Mouse (Mus musculus): ENCODE measurements around the gene Fcf1.
A peak's percentile ranks its signal among the peaks of the same experiment; 100 is the strongest.

Gene Fcf1

DNA sequence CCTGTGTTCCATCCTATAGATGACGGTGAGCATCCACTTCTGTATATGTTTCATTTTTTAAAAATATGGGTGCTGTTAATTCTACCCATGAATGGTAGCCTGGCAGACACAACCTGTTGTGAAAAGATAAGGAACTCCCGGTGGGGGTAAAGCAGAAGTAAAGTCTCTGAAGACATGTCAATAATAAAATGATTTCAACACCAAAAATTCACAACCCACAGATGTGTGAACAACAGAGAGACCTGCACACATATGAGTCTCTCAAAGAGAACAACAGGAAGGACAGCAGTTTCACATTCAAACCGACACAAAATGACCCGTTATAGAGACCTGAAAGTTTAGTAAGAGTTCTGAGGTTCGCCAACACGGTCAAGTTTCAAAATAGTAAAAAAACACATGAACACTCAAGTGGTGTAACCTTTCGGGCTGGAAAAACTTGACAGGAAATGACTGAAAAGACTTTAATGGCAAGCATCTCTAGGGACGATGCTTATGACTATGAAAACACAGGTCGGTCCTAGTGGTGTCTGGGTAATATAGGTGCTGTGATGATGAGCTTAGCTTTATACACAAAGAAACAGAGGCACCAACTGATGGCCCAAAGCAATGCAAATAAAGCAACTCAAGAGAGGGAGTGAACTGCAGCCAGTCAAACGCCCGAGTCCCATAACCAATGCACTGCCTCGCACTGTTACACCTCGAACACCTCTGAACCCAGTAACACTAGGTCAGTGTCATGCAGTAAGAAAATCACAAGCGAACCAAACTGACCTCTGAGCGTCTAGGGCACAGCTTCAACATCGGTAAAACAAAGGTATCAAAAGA is 1.7 kb upstream of the Fcf1 start:
- no peak for DNase-seq (ENCODE audit: low spot score in 2 of 2)

DNA sequence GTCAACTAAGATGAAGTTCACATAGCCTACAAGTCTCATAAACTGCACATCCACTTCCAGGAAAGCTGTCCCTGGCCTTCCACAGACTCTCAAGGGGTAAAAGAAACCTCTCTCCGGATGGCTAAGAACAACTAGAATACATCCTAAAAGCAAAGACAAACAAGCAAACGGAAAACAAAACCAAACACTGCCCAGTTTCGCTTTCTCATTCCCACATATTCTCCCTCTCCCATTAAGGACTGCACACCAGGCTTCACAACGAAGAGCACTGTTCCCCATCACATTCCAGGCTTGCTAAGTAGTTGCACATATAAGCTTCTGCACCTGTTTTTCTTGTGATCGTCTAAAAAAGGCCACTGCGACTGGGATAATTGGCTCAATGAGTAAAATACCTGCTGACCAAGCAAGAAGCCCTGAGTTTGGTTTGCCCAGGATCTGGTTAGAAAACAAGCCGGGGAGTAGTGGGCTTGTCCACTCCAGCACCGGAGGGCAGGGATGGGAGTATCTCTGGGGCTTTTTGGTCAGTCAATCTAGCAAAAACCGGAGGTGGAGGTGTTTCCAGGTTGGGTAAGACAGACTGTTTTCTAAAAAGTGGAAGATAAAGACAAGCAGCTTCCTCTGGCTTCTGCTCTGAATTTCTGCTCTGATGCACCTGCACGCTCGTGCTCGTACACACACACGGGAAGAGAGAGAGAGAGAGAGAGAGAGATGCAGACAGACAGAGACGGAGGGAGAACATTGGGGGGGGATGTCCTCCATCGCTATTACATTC is 855 bp upstream of the Fcf1 start:
- no peak for DNase-seq (ENCODE audit: low spot score in 2 of 2)

DNA sequence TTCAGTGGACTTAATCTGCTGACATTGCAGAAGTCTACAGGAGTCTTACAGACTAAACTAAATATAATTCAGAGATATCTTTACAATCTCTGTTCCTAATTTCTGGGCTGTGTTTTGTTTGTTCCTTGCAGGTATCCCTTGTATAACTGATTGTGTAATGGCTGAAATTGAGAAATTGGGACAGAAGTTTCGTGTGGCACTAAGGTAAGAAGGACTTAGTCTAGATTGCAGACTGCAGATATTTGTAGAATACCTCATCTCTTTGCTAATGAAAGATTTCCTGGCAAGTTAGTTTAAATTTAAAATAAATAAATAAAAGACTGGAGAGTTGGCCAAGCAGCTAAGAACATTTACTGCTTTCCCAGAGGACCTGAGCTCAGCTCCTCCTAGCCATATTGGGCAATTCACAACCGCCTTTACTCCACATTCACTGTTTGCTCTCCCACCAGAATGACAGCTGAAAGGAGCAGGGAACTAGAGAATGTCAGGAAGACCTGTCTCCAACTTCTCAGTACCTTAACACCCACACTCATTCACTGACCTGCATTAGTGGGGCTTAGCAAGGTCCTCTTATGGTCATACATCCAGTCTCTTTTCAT is 8.7 kb downstream of the Fcf1 start:
- no peak for DNase-seq (ENCODE audit: low spot score in 2 of 2)

DNA sequence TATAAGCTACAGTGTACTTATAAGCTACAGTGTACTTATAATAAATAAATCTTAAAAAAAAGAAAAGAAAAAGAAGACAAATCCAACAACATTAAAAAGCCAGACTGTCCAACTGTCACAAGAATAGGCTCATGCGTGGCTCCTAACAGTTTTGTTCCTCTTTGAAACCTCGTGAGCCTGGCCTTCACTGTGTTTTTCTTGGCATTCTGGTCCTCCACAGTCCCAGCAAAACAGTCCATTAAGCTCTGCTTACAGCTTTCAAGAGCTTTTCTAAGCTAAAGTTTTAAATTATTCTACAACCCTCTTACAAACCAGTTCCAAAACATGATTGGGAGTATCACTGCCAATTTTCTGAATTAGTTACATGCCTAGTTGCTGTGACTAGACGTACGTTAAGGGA is 18.8 kb downstream of the Fcf1 start:
- DNase-seq (ENCODE audit: low spot score in 2 of 2): no peak

DNA sequence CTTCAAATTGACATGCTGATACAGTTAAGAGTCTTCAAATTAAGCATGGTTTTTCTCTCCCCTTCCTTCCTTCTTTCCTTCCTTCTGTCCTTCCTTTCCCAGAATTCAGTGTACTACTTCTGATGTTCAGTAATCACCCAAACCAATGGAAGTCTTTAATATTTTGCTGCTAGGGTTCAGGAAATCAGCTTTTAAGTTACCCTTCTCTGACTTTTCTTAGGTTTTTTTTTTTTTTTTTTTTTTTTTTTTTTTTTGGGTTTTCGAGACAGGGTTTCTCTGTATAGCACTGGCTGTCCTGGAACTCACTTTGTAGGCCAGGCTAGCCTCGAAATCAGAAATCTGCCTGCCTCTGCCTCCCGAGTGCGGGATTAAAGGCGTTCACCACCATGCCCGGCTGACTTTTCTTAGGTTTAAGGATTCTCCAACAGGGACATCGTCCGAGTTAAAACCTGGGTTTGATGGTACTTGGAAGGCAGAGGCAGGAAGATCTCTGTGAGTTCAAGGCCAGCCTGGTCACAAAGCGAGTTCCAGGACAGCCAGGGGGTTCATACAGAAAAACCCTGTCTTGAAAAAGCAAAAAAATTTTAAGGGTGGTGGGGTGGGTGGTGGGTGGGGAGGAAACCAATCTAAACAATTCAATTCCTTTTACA is 24.5 kb downstream of the Fcf1 start:
- no peak for DNase-seq (ENCODE audit: low spot score in 2 of 2)

DNA sequence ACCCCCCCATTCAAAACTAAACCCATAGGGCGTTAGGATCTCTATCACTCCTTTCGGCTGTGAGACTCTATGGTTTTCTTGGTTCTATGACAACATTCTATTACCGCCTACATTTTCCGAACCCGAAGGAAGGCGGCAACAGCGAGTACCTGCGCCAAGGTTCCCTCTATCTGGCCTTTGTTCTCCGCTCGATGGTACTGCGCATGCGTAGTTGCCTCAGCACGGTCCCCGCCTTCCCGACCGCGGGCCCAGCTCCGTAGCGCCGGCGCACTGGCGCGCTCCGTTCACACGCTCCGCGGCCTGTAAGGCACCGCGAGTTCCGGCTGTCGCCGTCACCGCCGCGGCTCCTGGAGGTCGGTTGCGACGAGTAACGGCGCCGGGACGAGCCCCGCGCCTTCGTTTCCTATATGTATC is 25.4 kb downstream of the Fcf1 start, which contains the start of gene Ylpm1:
TSS of gene Ylpm1 (plus strand) at position 239 of the 414 bp plus-strand sequence.
- DNase-seq (ENCODE audit: low spot score in 2 of 2): peak; percentile 95 to 96

DNA sequence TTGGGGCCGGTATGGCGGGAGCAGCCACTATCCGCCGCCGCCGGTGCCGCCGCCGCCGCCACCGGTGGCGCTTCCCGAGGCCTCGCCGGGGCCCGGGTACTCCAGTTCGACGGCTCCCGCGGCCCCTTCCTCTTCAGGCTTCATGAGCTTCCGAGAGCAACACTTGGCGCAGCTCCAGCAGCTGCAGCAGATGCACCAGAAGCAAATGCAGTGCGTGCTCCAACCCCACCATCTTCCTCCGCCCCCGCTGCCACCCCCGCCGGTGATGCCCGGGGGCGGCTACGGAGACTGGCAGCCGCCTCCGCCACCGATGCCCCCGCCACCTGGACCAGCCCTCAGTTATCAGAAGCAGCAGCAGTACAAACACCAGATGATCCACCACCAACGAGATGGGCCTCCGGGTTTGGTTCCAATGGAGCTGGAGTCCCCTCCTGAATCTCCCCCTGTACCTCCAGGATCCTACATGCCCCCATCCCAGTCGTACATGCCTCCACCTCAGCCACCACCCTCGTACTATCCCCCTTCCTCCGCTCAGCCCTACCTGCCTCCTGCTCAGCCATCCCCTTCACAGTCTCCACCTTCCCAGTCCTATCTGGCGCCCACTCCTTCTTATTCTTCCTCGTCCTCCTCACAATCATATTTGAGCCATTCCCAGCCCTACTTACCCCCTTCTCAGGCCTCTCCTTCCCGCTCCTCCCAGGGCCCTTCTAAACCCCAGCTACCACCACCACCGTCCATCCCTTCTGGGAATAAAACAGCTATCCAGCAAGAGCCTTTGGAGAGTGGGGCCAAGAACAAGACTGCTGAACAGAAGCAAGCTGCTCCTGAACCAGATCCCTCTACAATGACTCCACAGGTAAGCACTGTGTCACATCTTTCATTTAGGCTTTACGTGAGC is 26.1 kb downstream of the Fcf1 start:
- DNase-seq (ENCODE audit: low spot score in 2 of 2): peak; percentile 55 to 64

DNA sequence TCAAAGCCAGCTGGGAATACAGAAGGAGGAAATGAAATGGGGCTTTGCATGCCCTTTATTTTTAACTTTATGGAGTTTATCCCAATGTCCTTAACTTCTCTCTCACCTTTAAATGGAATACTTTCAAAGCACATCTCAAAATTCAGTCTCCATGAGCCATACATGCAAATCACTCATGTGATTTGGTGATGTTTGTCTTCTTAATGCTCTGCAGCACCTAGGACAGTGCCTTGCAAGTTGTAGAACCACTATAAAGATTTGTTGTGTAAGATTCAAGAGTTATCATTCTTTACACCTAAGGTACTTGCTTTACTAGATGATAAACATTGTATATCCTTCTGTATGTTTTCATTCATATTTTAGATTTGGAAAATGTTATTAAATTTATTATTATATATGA is 28.4 kb downstream of the Fcf1 start:
- DNase-seq (ENCODE audit: low spot score in 2 of 2): no peak

DNA sequence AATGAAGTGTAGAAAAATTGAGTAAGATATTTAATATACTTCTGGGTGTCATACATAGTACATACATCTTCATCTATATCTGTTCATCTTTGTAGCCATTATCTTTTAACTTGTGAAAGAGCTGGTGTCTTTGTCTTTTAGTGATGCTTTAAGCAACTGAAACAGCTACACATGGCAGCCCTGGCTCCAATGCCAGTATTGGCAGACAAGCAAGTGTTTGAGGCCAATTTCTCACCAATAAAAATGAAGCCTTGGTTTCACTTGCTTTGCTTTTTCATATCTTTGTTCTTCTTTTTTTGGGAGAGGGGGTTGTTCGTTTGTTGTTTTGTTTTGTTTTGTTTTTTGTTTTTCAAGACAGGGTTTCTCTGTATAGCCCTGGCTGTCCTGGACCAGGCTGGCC is 35.5 kb downstream of the Fcf1 start:
- DNase-seq (ENCODE audit: low spot score in 2 of 2): no peak

DNA sequence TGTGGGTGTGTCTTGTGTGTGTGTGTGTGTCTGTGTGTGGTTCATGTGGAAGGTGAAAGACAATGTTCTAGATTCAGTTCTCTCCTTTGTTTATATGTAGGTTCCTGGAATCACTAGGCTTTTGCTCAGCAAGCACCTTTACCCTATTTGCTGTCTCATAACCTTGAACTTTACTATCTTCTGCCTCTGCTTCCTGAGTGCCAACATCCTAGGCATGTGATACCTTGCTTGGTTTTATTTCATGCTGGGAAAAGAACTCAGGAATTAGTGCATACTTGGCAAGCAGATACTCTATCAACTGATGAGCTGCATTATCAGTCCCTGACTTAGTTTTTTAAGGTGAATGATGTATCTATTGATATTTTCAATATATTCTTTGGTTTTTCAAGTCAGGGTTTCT is 36.3 kb downstream of the Fcf1 start:
- DNase-seq (ENCODE audit: low spot score in 2 of 2): no peak

DNA sequence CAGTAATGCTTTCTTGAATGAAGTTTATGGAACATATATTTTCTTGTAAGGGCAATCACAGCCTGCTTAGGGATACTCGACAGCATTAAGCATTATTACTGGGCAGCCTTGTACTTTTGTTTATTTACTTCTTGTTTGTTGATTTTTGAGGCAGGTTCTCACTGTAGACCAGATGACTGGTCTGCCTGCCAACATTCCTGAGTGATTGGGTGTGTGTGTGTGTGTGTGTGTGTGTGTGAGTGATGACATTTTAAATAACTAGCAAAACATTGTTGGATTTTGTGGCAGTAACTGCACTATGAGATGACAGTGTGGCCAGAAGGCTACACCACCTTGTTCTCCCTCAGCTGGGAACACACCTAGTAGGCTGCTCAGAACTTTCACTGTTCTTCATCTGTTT is 39.1 kb downstream of the Fcf1 start:
- DNase-seq (ENCODE audit: low spot score in 2 of 2): no peak

DNA sequence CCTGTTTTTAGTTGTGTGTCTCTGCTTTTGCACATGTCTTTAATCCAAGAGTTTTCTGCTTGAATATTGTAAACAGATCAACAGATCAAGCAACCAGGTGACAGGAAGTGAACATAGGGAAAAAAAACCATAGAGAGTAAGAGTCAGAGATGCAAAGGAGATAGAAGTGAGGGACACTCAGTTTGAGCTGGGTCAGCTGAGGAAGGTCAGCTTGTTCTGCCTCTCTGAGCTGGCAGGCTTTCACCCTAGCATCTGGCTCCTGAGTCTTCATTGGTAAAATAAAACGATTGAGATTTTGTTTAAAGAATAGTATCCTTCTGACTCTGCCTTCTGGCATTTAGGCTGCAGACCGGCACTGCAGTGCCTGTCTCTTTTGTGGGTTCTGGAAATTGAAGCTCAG is 39.8 kb downstream of the Fcf1 start:
- DNase-seq (ENCODE audit: low spot score in 2 of 2): no peak

DNA sequence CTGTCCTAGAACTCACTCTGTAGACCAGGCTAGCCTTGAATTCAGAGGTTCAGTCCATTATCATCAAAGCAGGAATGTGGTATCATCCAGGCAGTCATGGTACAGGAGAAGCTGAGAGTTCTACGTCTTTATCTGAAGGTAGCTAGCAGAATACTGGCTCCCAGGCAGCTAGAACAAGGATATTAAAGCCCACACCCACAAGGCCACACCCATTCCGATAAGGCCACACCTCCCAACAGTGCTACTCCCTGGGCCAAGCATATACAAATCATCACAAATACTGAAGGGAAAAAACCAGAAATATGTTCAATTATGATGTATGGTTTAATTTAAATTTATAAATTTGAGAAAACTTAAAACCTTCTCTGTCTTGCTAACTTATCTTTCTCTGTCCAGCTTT is 41.5 kb downstream of the Fcf1 start:
- no peak for DNase-seq (ENCODE audit: low spot score in 2 of 2)

DNA sequence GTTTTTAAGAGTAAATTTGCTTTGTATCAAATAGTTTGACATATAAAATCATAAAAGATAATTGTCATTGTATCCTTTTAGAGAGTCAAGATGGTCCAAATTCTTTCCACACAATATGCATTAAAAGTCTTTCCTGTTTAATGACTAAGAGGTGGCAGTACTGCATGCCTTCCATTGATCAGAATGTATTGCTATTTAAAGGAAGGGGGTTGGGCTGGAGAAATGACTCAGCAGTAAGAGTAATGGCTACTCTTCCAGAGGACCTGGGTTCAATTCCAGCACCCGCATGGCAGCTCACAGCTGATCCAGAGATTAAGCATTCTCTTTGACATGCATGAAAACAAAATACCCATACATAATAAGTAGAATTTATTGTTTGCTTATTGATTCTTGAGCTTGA is 51.4 kb downstream of the Fcf1 start:
- DNase-seq (ENCODE audit: low spot score in 2 of 2): no peak

DNA sequence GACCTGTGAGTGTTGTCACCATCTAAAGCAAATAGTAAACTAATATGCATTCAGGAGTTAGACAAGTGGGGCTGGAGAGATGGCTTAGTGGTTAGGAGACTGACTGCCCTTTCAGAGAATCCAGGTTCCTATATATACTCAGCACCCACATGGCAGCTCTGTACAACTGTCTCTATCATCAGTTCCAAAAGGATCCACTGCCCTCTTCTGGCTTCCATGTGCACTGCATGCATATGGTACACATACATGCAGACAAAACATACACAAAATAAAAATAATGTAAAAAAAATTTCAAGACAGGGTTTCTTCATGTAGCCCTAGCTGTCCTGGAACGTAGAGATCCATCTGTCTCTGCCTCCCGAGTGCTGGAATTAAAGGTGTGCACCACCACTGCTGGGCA is 62.0 kb downstream of the Fcf1 start:
- DNase-seq (ENCODE audit: low spot score in 2 of 2): no peak
